Mouse (Mus musculus): ENCODE data around the gene Prss28. TPM values are rescaled to one million over a fixed set of nuclear protein-coding genes. Genes with fewer than 3 reads are reported as not detected.

The Prss28 gene
- not detected in 2 replicates for polyA plus RNA-seq (2011; ENCODE audit: insufficient read depth, insufficient read length, low read depth, missing spikeins)

DNA sequence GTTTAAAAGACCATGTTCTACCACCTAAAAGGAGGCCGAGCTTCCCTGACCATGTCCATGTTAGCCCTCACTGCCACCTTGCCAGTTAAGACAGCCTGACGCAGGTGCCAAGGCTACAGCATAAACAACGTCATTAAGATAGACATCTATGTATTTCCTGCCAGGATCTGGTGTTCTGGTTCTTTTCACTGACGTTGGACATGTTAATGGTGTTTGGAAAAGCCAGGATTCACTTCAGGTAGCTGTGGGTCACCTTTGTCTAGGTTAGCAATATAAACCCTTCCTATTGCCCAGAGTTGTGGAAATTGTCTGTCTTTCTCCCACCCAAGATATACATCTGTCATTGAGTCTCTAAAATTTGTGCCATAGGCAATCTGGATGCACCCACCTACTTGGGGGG, at the start of gene Prss28:
Prss28 (plus strand) TSS at position 301 of the 400 bp plus-strand sequence.
- Histone ChIP-seq H3K4me1 (ENCODE audit: control insufficient read depth, insufficient read depth, low read length) (no peaks in the 10 kb centered on the region), H3K9ac (ENCODE audit: low read depth, poor library complexity, severe bottlenecking) (no peak within 1 kb of the TSS), H3K36me3 (ENCODE audit: control insufficient read depth, insufficient read depth, low read length, poor library complexity, severe bottlenecking) (no peaks in the 10 kb centered on the region), H3K27ac (ENCODE audit: insufficient read depth, low read length) (no peak within 1 kb of the TSS), H3K27me3 (ENCODE audit: control insufficient read depth, insufficient read depth, low read length, poor library complexity, severe bottlenecking) (no peaks in the 10 kb centered on the region), H3K9me3 (replicated peaks; ENCODE audit: control insufficient read depth, insufficient read depth, low read length, poor library complexity, severe bottlenecking) (no peaks in the 10 kb centered on the region), H3K4me3 (ENCODE audit: low read depth, low read length) (no peak within 1 kb of the TSS)
- TF ChIP-seq POLR2A (IDR thresholded peaks at IDR 0.05; ENCODE audit: insufficient read depth, low read length) (no peak), EP300 (IDR thresholded peaks at IDR 0.05; ENCODE audit: insufficient read depth, low read depth, low read length) (no peak), CTCF (IDR thresholded peaks at IDR 0.05; ENCODE audit: low read depth, low read length) (no peak)

DNA sequence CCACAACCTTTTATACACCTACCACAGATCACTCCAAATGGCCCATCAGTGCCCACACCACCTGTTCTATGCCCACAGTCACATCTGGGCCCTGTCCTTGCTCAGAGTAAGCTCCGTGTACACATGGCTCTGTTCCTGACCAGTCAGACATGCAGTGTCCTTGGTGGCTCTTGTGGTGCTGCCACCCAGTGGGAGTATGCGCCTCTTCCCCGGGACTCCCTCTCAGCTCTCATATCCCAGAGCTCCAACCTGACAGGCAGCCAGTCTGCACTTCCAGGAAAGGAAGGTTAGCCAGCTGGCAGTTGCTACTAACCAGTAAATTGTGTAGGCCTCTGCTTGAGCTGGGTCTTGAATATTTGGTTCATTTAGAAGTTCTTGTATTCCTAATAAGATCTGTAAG, 44.0 kb upstream of the Prss28 start:
- Histone ChIP-seq H3K4me3 (ENCODE audit: low read depth, low read length) (no peak overlapping the region), H3K9me3 (replicated peaks; ENCODE audit: control insufficient read depth, insufficient read depth, low read length, poor library complexity, severe bottlenecking) (no peaks in the 10 kb centered on the region), H3K4me1 (ENCODE audit: control insufficient read depth, insufficient read depth, low read length) (no peaks in the 10 kb centered on the region), H3K27me3 (ENCODE audit: control insufficient read depth, insufficient read depth, low read length, poor library complexity, severe bottlenecking) (no peaks in the 10 kb centered on the region), H3K27ac (ENCODE audit: insufficient read depth, low read length) (no peak overlapping the region), H3K36me3 (ENCODE audit: control insufficient read depth, insufficient read depth, low read length, poor library complexity, severe bottlenecking) (peaks cover 63% of the 10 kb centered on the region), H3K9ac (ENCODE audit: low read depth, poor library complexity, severe bottlenecking) (no peak overlapping the region)
- peak; percentile 60 for TF ChIP-seq CTCF (IDR thresholded peaks at IDR 0.05; ENCODE audit: low read depth, low read length)
- no peak for TF ChIP-seq POLR2A (IDR thresholded peaks at IDR 0.05; ENCODE audit: insufficient read depth, low read length)
- no peak for TF ChIP-seq EP300 (IDR thresholded peaks at IDR 0.05; ENCODE audit: insufficient read depth, low read depth, low read length)

DNA sequence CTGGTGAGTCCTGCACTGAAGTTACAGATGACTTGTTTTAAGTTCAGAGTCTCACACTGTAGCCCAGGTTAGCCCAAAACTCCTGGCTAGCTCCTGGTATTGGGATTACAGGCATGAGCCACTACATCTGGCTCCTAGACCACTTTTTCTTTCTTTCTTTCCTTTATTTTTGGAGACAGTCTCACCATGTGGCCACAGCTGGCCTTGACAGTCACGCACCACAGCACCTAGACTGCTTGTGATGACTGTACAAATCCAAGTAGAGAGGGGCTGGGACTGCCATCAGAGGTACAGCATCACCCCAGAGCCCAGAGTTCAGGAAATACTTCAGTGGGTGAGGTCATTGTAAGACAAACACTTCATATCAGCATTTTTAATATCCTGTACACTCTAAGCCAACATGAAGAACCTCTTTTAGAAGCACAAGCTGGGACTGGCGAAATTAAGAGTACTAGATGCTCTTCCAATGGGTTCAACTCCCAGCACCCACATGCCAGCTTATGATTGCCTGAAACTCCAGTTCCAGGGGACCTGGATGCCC, 37.6 kb upstream of the Prss28 start:
- Histone ChIP-seq H3K27ac (ENCODE audit: insufficient read depth, low read length) (no peak overlapping the region), H3K36me3 (ENCODE audit: control insufficient read depth, insufficient read depth, low read length, poor library complexity, severe bottlenecking) (peaks cover 45% of the 10 kb centered on the region), H3K4me3 (ENCODE audit: low read depth, low read length) (0 out of 2 replicates have a peak overlapping the region, but pooled peaks have one; percentile 6), H3K9me3 (replicated peaks; ENCODE audit: control insufficient read depth, insufficient read depth, low read length, poor library complexity, severe bottlenecking) (no peaks in the 10 kb centered on the region), H3K4me1 (ENCODE audit: control insufficient read depth, insufficient read depth, low read length) (peaks cover 2% of the 10 kb centered on the region), H3K9ac (ENCODE audit: low read depth, poor library complexity, severe bottlenecking) (peak overlapping the region; percentile 91; the same call in 1 of the 2 replicates), H3K27me3 (ENCODE audit: control insufficient read depth, insufficient read depth, low read length, poor library complexity, severe bottlenecking) (no peaks in the 10 kb centered on the region)
- no peak for TF ChIP-seq EP300 (IDR thresholded peaks at IDR 0.05; ENCODE audit: insufficient read depth, low read depth, low read length)
- TF ChIP-seq CTCF (IDR thresholded peaks at IDR 0.05; ENCODE audit: low read depth, low read length), result no peak
- TF ChIP-seq POLR2A (IDR thresholded peaks at IDR 0.05; ENCODE audit: insufficient read depth, low read length), result no peak

DNA sequence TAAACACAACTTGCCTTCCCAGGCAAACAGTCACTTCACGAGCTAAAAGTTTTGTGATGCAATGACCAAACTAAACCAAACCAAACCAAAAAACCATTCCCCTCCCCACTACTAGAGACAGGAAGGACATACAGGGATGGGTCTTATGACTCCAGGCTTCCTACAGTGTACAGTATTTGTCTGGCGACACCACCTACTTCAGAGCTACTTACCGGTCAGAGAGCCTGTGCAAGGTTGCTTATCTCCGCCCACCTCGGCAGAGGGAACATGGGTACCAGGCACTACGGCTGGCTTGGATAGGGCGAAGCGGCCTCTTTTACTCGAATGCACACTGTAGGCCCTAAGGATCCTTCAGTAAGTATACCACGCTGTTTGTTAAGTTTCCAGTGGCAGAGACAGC, 36.1 kb upstream of the Prss28 start:
- no peaks in the 10 kb centered on the region for H3K27me3 ChIP-seq (ENCODE audit: control insufficient read depth, insufficient read depth, low read length, poor library complexity, severe bottlenecking)
- peak overlapping the region; percentile 91 for H3K9ac ChIP-seq (ENCODE audit: low read depth, poor library complexity, severe bottlenecking)
- TF ChIP-seq EP300 (IDR thresholded peaks at IDR 0.05; ENCODE audit: insufficient read depth, low read depth, low read length), result no peak
- no peak for TF ChIP-seq CTCF (IDR thresholded peaks at IDR 0.05; ENCODE audit: low read depth, low read length)
- TF ChIP-seq POLR2A (IDR thresholded peaks at IDR 0.05; ENCODE audit: insufficient read depth, low read length), result no peak
- H3K9me3 ChIP-seq (replicated peaks; ENCODE audit: control insufficient read depth, insufficient read depth, low read length, poor library complexity, severe bottlenecking), result no peaks in the 10 kb centered on the region
- H3K4me3 ChIP-seq (ENCODE audit: low read depth, low read length), result peak overlapping the region; percentile 95
- peaks cover 2% of the 10 kb centered on the region for H3K4me1 ChIP-seq (ENCODE audit: control insufficient read depth, insufficient read depth, low read length)
- peaks cover 30% of the 10 kb centered on the region for H3K36me3 ChIP-seq (ENCODE audit: control insufficient read depth, insufficient read depth, low read length, poor library complexity, severe bottlenecking)
- H3K27ac ChIP-seq (ENCODE audit: insufficient read depth, low read length), result peak overlapping the region; percentile 60; the same call in 1 of the 2 replicates

DNA sequence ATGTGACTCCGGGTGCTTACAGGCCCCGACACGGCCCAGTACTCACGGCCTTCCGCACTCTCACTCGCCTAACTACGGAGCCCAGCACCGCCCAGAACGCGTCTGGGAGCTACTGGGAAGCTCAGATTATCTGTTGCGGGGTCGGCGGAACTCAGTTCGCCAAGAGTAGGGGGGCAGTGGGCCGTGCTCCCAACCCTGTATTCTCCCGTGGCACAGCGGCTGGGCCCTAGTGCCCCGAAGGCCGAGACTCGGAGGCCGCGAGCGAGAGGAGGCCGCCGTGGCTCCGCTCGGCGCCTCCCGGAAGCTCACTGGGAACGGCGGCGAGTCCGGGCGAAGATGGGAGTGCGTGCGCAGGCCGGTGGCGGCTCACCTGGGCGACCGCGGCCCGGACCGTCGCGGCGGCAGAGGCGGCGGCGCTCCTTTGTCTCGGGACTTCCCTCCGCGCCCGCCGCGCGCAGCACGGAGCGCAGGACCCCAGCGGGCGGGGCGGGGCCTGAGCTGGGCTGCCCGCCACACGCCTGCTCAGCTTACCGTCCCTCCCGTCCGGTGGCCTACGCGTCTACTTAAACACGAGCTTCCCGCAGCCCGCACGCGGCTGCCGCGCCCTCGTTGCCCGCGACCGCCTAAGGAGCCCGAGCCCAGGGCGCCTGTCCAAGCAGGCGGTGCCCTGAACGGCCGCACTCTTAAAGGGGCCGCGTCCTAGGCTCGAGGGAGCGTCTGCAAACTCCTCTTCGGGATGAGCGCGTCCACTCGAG, 35.3 kb upstream of the Prss28 start:
- H3K27me3 ChIP-seq (ENCODE audit: control insufficient read depth, insufficient read depth, low read length, poor library complexity, severe bottlenecking), result no peaks in the 10 kb centered on the region
- peaks cover 22% of the 10 kb centered on the region for H3K36me3 ChIP-seq (ENCODE audit: control insufficient read depth, insufficient read depth, low read length, poor library complexity, severe bottlenecking)
- H3K9me3 ChIP-seq (replicated peaks; ENCODE audit: control insufficient read depth, insufficient read depth, low read length, poor library complexity, severe bottlenecking), result no peaks in the 10 kb centered on the region
- peaks cover 2% of the 10 kb centered on the region for H3K4me1 ChIP-seq (ENCODE audit: control insufficient read depth, insufficient read depth, low read length)
- TF ChIP-seq POLR2A (IDR thresholded peaks at IDR 0.05; ENCODE audit: insufficient read depth, low read length), result no peak
- TF ChIP-seq CTCF (IDR thresholded peaks at IDR 0.05; ENCODE audit: low read depth, low read length), result no peak
- TF ChIP-seq EP300 (IDR thresholded peaks at IDR 0.05; ENCODE audit: insufficient read depth, low read depth, low read length), result no peak
- peak overlapping the region; percentile 95 for H3K4me3 ChIP-seq (ENCODE audit: low read depth, low read length)
- peak overlapping the region; percentile 91 for H3K9ac ChIP-seq (ENCODE audit: low read depth, poor library complexity, severe bottlenecking)
- H3K27ac ChIP-seq (ENCODE audit: insufficient read depth, low read length), result peak overlapping the region; percentile 89
